8 mouse cellular contexts compared by ENCODE assay signal in genomic region chr7:97325156-97325985, GRCm38 (mm10). TPM values are rescaled to one million over a fixed set of nuclear protein-coding genes. Genes with fewer than 3 reads are reported as not detected.
DNase-seq lines count a peak whose midpoint lies in the region; ATAC-seq lines count a peak whose summit lies in the region.

No protein-coding gene starts in this region.

- H3K4me3 ChIP-seq in kidney, embryonic 16.5 days (ENCODE audit: low read length): peak overlapping the region; percentile 39
- H3K4me3 ChIP-seq in hindbrain, embryonic 11.5 days (ENCODE audit: low read depth, low read length): peak overlapping the region; percentile 18; the same call in 1 of the 2 replicates
- H3K4me3 ChIP-seq in stomach, embryonic 16.5 days (replicated peaks; ENCODE audit: low read length): peak overlapping the region; percentile 35

- H3K4me1 ChIP-seq in kidney, embryonic 16.5 days (ENCODE audit: insufficient read depth, low read length): peaks cover 13% of the 10 kb centered on the region
- no peaks in the 10 kb centered on the region; the same call in 1 of the 2 replicates for H3K4me1 ChIP-seq in hindbrain, embryonic 11.5 days (replicated peaks; ENCODE audit: control insufficient read depth, insufficient read depth, low read length)
- H3K4me1 ChIP-seq in stomach, embryonic 16.5 days (ENCODE audit: control insufficient read depth, insufficient read depth, low read length): peaks cover 6% of the 10 kb centered on the region; the same call in 1 of the 2 replicates

- H3K27ac ChIP-seq in kidney, embryonic 16.5 days (ENCODE audit: low read length): no peak overlapping the region
- H3K27ac ChIP-seq in hindbrain, embryonic 11.5 days (ENCODE audit: low read depth, low read length): no peak overlapping the region
- H3K27ac ChIP-seq in stomach, embryonic 16.5 days (ENCODE audit: low read length): no peak overlapping the region

- peaks cover 35% of the 10 kb centered on the region for H3K27me3 ChIP-seq in kidney, embryonic 16.5 days (ENCODE audit: insufficient read depth, low read length)
- peaks cover 17% of the 10 kb centered on the region for H3K27me3 ChIP-seq in hindbrain, embryonic 11.5 days (ENCODE audit: control insufficient read depth, insufficient read depth, low read length)
- peaks cover 27% of the 10 kb centered on the region for H3K27me3 ChIP-seq in stomach, embryonic 16.5 days (ENCODE audit: control insufficient read depth, insufficient read depth, low read length)

- peak; percentile 36; the same call in 1 of the 2 replicates for ATAC-seq in kidney, embryonic 16.5 days (ENCODE audit: low FRiP score, low TSS enrichment)
- peak; percentile 55 for ATAC-seq in hindbrain, embryonic 11.5 days (ENCODE audit: low FRiP score)
- ATAC-seq in stomach, embryonic 16.5 days (ENCODE audit: insufficient read depth, low FRiP score): 0 out of 2 replicates have a peak, but pooled peaks have one; percentile 19

- no peaks in the 10 kb centered on the region for H3K36me3 ChIP-seq in kidney, embryonic 16.5 days (ENCODE audit: insufficient read depth, low read length)
- no peaks in the 10 kb centered on the region for H3K36me3 ChIP-seq in hindbrain, embryonic 11.5 days (ENCODE audit: control insufficient read depth, insufficient read depth, low read length)
- no peaks in the 10 kb centered on the region for H3K36me3 ChIP-seq in stomach, embryonic 16.5 days (ENCODE audit: control insufficient read depth, insufficient read depth, low read length)

- peak overlapping the region; percentile 57 for H3K4me2 ChIP-seq in kidney, embryonic 16.5 days (replicated peaks; ENCODE audit: low read depth, low read length)
- peak overlapping the region; percentile 42 for H3K4me2 ChIP-seq in hindbrain, embryonic 11.5 days (replicated peaks; ENCODE audit: low read depth, low read length)
- H3K4me2 ChIP-seq in stomach, embryonic 16.5 days (ENCODE audit: low read depth, low read length): peak overlapping the region; percentile 56

- H3K9ac ChIP-seq in kidney, embryonic 16.5 days (replicated peaks; ENCODE audit: low read length): peak overlapping the region; percentile 32
- H3K9ac ChIP-seq in hindbrain, embryonic 11.5 days (ENCODE audit: low read depth, low read length): no peak overlapping the region
- H3K9ac ChIP-seq in stomach, embryonic 16.5 days (ENCODE audit: low read length): no peak overlapping the region; the same call in 1 of the 2 replicates

- WGBS in kidney, embryonic 16.5 days: 9% methylated on average over 87 of the region's 96 CpGs
- WGBS in hindbrain, embryonic 11.5 days: 17% methylated on average over 75 of the region's 96 CpGs
- 14% methylated on average over 94 of the region's 96 CpGs for WGBS in stomach, embryonic 16.5 days

- no peaks in the 10 kb centered on the region for H3K9me3 ChIP-seq in kidney, embryonic 16.5 days (ENCODE audit: low read length)
- no peaks in the 10 kb centered on the region for H3K9me3 ChIP-seq in hindbrain, embryonic 11.5 days (ENCODE audit: control insufficient read depth, low read length)
- H3K9me3 ChIP-seq in stomach, embryonic 16.5 days (replicated peaks; ENCODE audit: control insufficient read depth, low read length): no peaks in the 10 kb centered on the region

- no peak for DNase-seq in kidney, postnatal 25 days
- DNase-seq in embryo, embryonic 9.5 days (ENCODE audit: extremely low spot score): peak; percentile 29
- DNase-seq in hindbrain, embryonic 11.5 days (ENCODE audit: low spot score): peak; percentile 42
- peak; percentile 40 for DNase-seq in mesoderm, embryonic 11.5 days (ENCODE audit: low read depth, low spot score)
- no peak for DNase-seq in spleen, adult 12 weeks (ENCODE audit: low spot score)
- no peak for DNase-seq in adipocyte (ENCODE audit: low spot score)

RNA-seq across cellular contexts. Expression of gene Usp35, which starts 6.4 kb away (rescaled TPM):
- polyA plus RNA-seq in kidney, embryonic 16.5 days (2015; fragmentation: Nextera tagmentation; extraction: Ambion mirVana): 1.3 and 1.7 TPM in 2 replicates
- 2.7 and 2.9 TPM in 2 replicates for polyA plus RNA-seq in hindbrain, embryonic 11.5 days (2014; fragmentation: Nextera tagmentation; extraction: Ambion mirVana)
- polyA plus RNA-seq in stomach, embryonic 16.5 days (2015; fragmentation: Nextera tagmentation; extraction: Ambion mirVana): 0.95 and 1.5 TPM in 2 replicates

RNA-seq across cellular contexts. Expression of gene Kctd21, which starts 6.8 kb away (rescaled TPM):
- 4.7 and 5.4 TPM in 2 replicates for polyA plus RNA-seq in kidney, embryonic 16.5 days (2015; fragmentation: Nextera tagmentation; extraction: Ambion mirVana)
- 6.1 and 6.8 TPM in 2 replicates for polyA plus RNA-seq in hindbrain, embryonic 11.5 days (2014; fragmentation: Nextera tagmentation; extraction: Ambion mirVana)
- 5.1 and 5.3 TPM in 2 replicates for polyA plus RNA-seq in stomach, embryonic 16.5 days (2015; fragmentation: Nextera tagmentation; extraction: Ambion mirVana)

RNA-seq across cellular contexts. Expression of gene Alg8, which starts 46.0 kb away (rescaled TPM):
- 43.6 and 49.3 TPM in 2 replicates for polyA plus RNA-seq in kidney, embryonic 16.5 days (2015; fragmentation: Nextera tagmentation; extraction: Ambion mirVana)
- polyA plus RNA-seq in hindbrain, embryonic 11.5 days (2014; fragmentation: Nextera tagmentation; extraction: Ambion mirVana): 31.9 and 33.3 TPM in 2 replicates
- 38.5 and 42.5 TPM in 2 replicates for polyA plus RNA-seq in stomach, embryonic 16.5 days (2015; fragmentation: Nextera tagmentation; extraction: Ambion mirVana)

Comparison
In these comparisons a context has a peak if more than half of its experiments do, and no peak if none do; other contexts are left out.
1. DNase-seq: peak in embryo, embryonic 9.5 days (single experiment), hindbrain, embryonic 11.5 days (single experiment) and mesoderm, embryonic 11.5 days (single experiment); none in kidney, postnatal 25 days (0 of 2), spleen, adult 12 weeks (single experiment) and adipocyte (single experiment).
2. Peak in every context shown above with its lines, with median percentiles within 50 percentile points of each other: ATAC-seq, H3K4me2 ChIP-seq and H3K4me3 ChIP-seq.